Mouse (Mus musculus) brain, embryonic 14.5 days (tissue): Measurements from ENCODE around the gene Cavin3. TPM values are rescaled to one million over a fixed set of nuclear protein-coding genes. Genes with fewer than 3 reads are reported as not detected.

Experiments
- DNase-seq: peaks from one replicate; pipeline ENCODE4 v3.0.0-alpha.2; 2011; ENCODE audit warnings: low read depth
- CTCF ChIP-seq: fragments of 200-500 bp; IDR thresholded peaks from 2 replicates; pipeline ENCODE4 v1.5.1; 2012; ENCODE audit warnings: inconsistent platforms, mild to moderate bottlenecking, moderate library complexity, borderline replicate concordance; ENCODE audit not compliant: insufficient read depth, insufficient read length; ENCODE audit errors: extremely low read depth
- POLR2A ChIP-seq: fragments of 200-500 bp; IDR thresholded peaks from 2 replicates; pipeline ENCODE4 v1.6.1; 2012; ENCODE audit warnings: mild to moderate bottlenecking, inconsistent platforms, borderline replicate concordance; ENCODE audit not compliant: poor library complexity, insufficient read depth, insufficient read length, severe bottlenecking; ENCODE audit errors: extremely low read depth
- polyA plus RNA-seq: library from polyadenylated mRNA; depleted of rRNA; stranded (reverse); fragments of >200 nt; gene quantifications from 2 replicates; pipeline ENCODE4 v1.2.3, GENCODE M21; 2012

The Cavin3 gene
- polyA plus RNA-seq, 1 experiment, result 22.7 TPM

GRCm38 (mm10) chr7:105510143-105510542 lies 28.0 kb upstream of the Cavin3 start:
- DNase-seq, result no peak
- no peak for TF ChIP-seq POLR2A
- TF ChIP-seq CTCF, result no peak

- TF ChIP-seq CTCF, result no peak
- no peak for TF ChIP-seq POLR2A
- no peak for DNase-seq
Measured at GRCm38 (mm10) chr7:105507257-105507656, 25.2 kb upstream of the Cavin3 start.

GRCm38 (mm10) chr7:105501984-105502383 lies 19.9 kb upstream of the Cavin3 start:
- TF ChIP-seq CTCF, result no peak
- no peak for TF ChIP-seq POLR2A

GRCm38 (mm10) chr7:105499676-105500075 lies 17.6 kb upstream of the Cavin3 start:
- no peak for DNase-seq
- TF ChIP-seq CTCF, result no peak
- no peak for TF ChIP-seq POLR2A

More at GRCm38 (mm10) chr7:105501984-105502383, 19.9 kb upstream of the Cavin3 start:
- DNase-seq, result no peak

GRCm38 (mm10) chr7:105498854-105499492 lies 16.9 kb upstream of the Cavin3 start:
- TF ChIP-seq CTCF, result no peak
- no peak for TF ChIP-seq POLR2A
- no peak for DNase-seq

- TF ChIP-seq POLR2A, result no peak
- TF ChIP-seq CTCF, result no peak
- DNase-seq, result no peak
Measured at GRCm38 (mm10) chr7:105497881-105498280, 15.8 kb upstream of the Cavin3 start.

GRCm38 (mm10) chr7:105487104-105487876 lies 5.2 kb upstream of the Cavin3 start:
- no peak for DNase-seq
- TF ChIP-seq POLR2A (no peak), CTCF (no peak)

GRCm38 (mm10) chr7:105485029-105485428 lies 2.9 kb upstream of the Cavin3 start:
- TF ChIP-seq POLR2A (no peak), CTCF (no peak)

GRCm38 (mm10) chr7:105482426-105482825 lies 326 bp upstream of the Cavin3 start:
- DNase-seq, result no peak
- no peak for TF ChIP-seq POLR2A
- no peak for TF ChIP-seq CTCF

More at GRCm38 (mm10) chr7:105485029-105485428, 2.9 kb upstream of the Cavin3 start:
- DNase-seq, result no peak

- peak; percentile 57 for DNase-seq
Measured at GRCm38 (mm10) chr7:105480561-105481504, 1.3 kb downstream of the Cavin3 start.

GRCm38 (mm10) chr7:105480081-105480480 lies 2.0 kb downstream of the Cavin3 start:
- DNase-seq, result peak; percentile 53
- TF ChIP-seq POLR2A, result no peak
- no peak for TF ChIP-seq CTCF

More at GRCm38 (mm10) chr7:105480561-105481504, 1.3 kb downstream of the Cavin3 start:
- TF ChIP-seq POLR2A (no peak), CTCF (no peak)
